Mouse (Mus musculus) right cerebral cortex, postnatal 4 days (tissue): Measurements from ENCODE around the gene Alpl.

ENCODE experiments used
- DNase-seq: peaks from one replicate; pipeline ENCODE4 v3.0.0-alpha.2; 2022

Alpl gene

GRCm38 (mm10) chr4:137769635-137770034 is 26.5 kb downstream of the Alpl start:
- DNase-seq = no peak

GRCm38 (mm10) chr4:137768831-137769230 is 27.4 kb downstream of the Alpl start:
- DNase-seq = no peak

- no peak for DNase-seq
Measured at GRCm38 (mm10) chr4:137768381-137768780, 27.8 kb downstream of the Alpl start.

- DNase-seq = no peak
Measured at GRCm38 (mm10) chr4:137766365-137766764, 29.8 kb downstream of the Alpl start.

- DNase-seq = peak; percentile 46
Measured at GRCm38 (mm10) chr4:137765554-137765971, 30.6 kb downstream of the Alpl start.

- DNase-seq = no peak
Measured at GRCm38 (mm10) chr4:137764621-137765020, 31.6 kb downstream of the Alpl start.

GRCm38 (mm10) chr4:137763920-137764495 is 32.2 kb downstream of the Alpl start:
- DNase-seq = no peak

- no peak for DNase-seq
Measured at GRCm38 (mm10) chr4:137762886-137763285, 33.3 kb downstream of the Alpl start.

- no peak for DNase-seq
Measured at GRCm38 (mm10) chr4:137754446-137754845, 41.7 kb downstream of the Alpl start.

- no peak for DNase-seq
Measured at GRCm38 (mm10) chr4:137753199-137753598, 43.0 kb downstream of the Alpl start.

- DNase-seq = no peak
Measured at GRCm38 (mm10) chr4:137752471-137752870, 43.7 kb downstream of the Alpl start.

GRCm38 (mm10) chr4:137751717-137752116 is 44.5 kb downstream of the Alpl start:
- peak; percentile 35 for DNase-seq

GRCm38 (mm10) chr4:137751310-137751709 is 44.9 kb downstream of the Alpl start:
- DNase-seq = no peak

- DNase-seq = no peak
Measured at GRCm38 (mm10) chr4:137750121-137750520, 46.1 kb downstream of the Alpl start.

GRCm38 (mm10) chr4:137749680-137750079 is 46.5 kb downstream of the Alpl start:
- DNase-seq = no peak

GRCm38 (mm10) chr4:137748726-137749125 is 47.5 kb downstream of the Alpl start:
- DNase-seq = no peak

- DNase-seq = no peak
Measured at GRCm38 (mm10) chr4:137747590-137747989, 48.6 kb downstream of the Alpl start.

- DNase-seq = no peak
Measured at GRCm38 (mm10) chr4:137747091-137747490, 49.1 kb downstream of the Alpl start.

- peak; percentile 51 for DNase-seq
Measured at GRCm38 (mm10) chr4:137744433-137744918, 51.7 kb downstream of the Alpl start.

- no peak for DNase-seq
Measured at GRCm38 (mm10) chr4:137743791-137744190, 52.4 kb downstream of the Alpl start.

- no peak for DNase-seq
Measured at GRCm38 (mm10) chr4:137740350-137740749, 55.8 kb downstream of the Alpl start.

- no peak for DNase-seq
Measured at GRCm38 (mm10) chr4:137739151-137739923, 56.8 kb downstream of the Alpl start.

GRCm38 (mm10) chr4:137737760-137738159 is 58.4 kb downstream of the Alpl start:
- DNase-seq = no peak

- no peak for DNase-seq
Measured at GRCm38 (mm10) chr4:137736220-137736701, 59.9 kb downstream of the Alpl start.
